Mouse (Mus musculus) T-helper 17 cell (primary cell): ENCODE data around the gene Zgpat.

ENCODE experiments used
- in situ Hi-C, 2 experiments: fragments of 300-600 bp; cut with MboI, MseI; formaldehyde crosslinking; loops; 1 replicate in 1 of 2; 2 replicates in 1 of 2; pipeline ENCODE4 v1.15.1; 2025; ENCODE audit warnings: high pct_unique_total_duplicates in 2 of 2

The Zgpat gene

GRCm38 (mm10) chr2:181423834-181424233 lies 59.1 kb downstream of the Zgpat start:
- in situ Hi-C loops = no loop called here
